Mouse (Mus musculus): ENCODE results near the gene Akp3. TPM values are rescaled to one million over a fixed set of nuclear protein-coding genes. Genes with fewer than 3 reads are reported as not detected.
A peak's percentile ranks its signal among the peaks of the same experiment; 100 is the strongest.

Gene Akp3
- total and polyA plus RNA-seq, 2 experiments = not detected

DNA sequence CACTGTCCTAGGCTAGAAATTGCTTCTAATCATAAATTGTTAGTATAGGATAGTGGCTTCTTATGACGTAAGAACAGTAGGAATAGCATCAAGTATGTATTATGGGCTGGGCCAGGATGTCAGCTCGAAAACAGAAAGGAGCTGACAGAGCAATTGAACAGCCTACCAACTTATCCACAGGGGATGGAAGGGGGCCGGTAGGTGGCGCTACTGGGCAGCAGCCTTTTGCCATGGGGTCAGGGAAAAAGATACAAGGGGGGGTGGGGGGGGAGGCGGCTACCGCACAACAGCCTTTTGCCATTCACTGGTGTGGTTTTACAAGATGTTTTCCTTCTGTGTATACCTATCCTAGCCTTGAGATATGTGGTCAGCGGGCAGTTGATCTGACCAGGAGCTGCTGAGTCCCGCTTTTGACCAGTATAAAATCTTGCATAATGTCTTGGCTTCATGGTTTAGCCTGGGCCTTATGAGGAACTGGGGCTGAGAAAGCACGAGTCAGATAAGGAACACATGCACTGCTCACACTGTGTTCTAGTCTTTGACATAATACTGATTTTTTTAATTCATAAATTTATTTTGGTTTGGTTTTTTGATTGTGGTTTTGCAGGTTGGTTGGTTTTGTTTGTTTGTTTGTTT lies 12.9 kb upstream of the Akp3 start:
- Histone ChIP-seq H3K79me2 (ENCODE audit: control insufficient read depth, insufficient read depth, low read length) (no peaks in the 10 kb centered on the region), H3K27me3 (ENCODE audit: control insufficient read depth, insufficient read depth, low read length) (no peaks in the 10 kb centered on the region), H3K27ac (replicated peaks; ENCODE audit: insufficient read depth, low read depth, low read length) (no peak overlapping the region), H3K9ac (ENCODE audit: low read depth, low read length) (no peak overlapping the region), H3K36me3 (ENCODE audit: control insufficient read depth, insufficient read depth, low read length) (no peaks in the 10 kb centered on the region), H3K4me3 (ENCODE audit: insufficient read depth, low read depth, low read length) (no peak overlapping the region), H3K4me1 (ENCODE audit: control insufficient read depth, insufficient read depth, low read length) (no peaks in the 10 kb centered on the region)
- peak; percentile 1 for DNase-seq (ENCODE audit: extremely low read depth, low read depth, low spot score)
- no peak for TF ChIP-seq POLR2A (IDR thresholded peaks at IDR 0.05; ENCODE audit: extremely low read depth, insufficient read depth, low read length)
- peak; percentile 57 for TF ChIP-seq CTCF (IDR thresholded peaks at IDR 0.05; ENCODE audit: low read depth, low read length)
- WGBS = 53% methylated on average over 9 of the region's 9 CpGs

DNA sequence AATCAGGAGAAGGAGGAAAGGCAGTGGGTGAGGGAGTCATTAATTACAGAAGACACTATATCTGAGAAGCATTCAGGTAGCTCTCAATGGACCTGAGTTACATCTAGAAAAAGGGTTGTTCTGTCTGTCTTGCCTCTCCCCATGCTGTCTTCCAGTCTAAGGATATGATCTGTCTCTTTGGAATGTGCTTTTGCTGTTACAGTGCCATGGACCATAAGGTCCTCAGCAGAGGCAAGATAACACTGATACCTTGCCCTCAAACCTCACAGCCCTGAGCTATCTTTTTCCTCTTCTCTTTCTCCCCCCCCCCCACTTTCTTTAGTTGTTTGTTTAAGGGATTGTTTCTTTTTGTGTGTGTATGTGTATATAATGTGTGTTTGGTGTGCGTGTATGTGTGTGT lies 10.0 kb upstream of the Akp3 start:
- no peak for DNase-seq (ENCODE audit: extremely low read depth, low read depth, low spot score)
- WGBS = 71% methylated on average over 1 of the region's 1 CpGs
- TF ChIP-seq CTCF (IDR thresholded peaks at IDR 0.05; ENCODE audit: low read depth, low read length) = no peak
- no peak for TF ChIP-seq POLR2A (IDR thresholded peaks at IDR 0.05; ENCODE audit: extremely low read depth, insufficient read depth, low read length)
- H3K27ac ChIP-seq (replicated peaks; ENCODE audit: insufficient read depth, low read depth, low read length) = no peak overlapping the region
- no peak overlapping the region for H3K9ac ChIP-seq (ENCODE audit: low read depth, low read length)
- no peaks in the 10 kb centered on the region for H3K4me1 ChIP-seq (ENCODE audit: control insufficient read depth, insufficient read depth, low read length)
- H3K27me3 ChIP-seq (ENCODE audit: control insufficient read depth, insufficient read depth, low read length) = no peaks in the 10 kb centered on the region
- H3K79me2 ChIP-seq (ENCODE audit: control insufficient read depth, insufficient read depth, low read length) = no peaks in the 10 kb centered on the region
- H3K36me3 ChIP-seq (ENCODE audit: control insufficient read depth, insufficient read depth, low read length) = no peaks in the 10 kb centered on the region
- no peak overlapping the region for H3K4me3 ChIP-seq (ENCODE audit: insufficient read depth, low read depth, low read length)

DNA sequence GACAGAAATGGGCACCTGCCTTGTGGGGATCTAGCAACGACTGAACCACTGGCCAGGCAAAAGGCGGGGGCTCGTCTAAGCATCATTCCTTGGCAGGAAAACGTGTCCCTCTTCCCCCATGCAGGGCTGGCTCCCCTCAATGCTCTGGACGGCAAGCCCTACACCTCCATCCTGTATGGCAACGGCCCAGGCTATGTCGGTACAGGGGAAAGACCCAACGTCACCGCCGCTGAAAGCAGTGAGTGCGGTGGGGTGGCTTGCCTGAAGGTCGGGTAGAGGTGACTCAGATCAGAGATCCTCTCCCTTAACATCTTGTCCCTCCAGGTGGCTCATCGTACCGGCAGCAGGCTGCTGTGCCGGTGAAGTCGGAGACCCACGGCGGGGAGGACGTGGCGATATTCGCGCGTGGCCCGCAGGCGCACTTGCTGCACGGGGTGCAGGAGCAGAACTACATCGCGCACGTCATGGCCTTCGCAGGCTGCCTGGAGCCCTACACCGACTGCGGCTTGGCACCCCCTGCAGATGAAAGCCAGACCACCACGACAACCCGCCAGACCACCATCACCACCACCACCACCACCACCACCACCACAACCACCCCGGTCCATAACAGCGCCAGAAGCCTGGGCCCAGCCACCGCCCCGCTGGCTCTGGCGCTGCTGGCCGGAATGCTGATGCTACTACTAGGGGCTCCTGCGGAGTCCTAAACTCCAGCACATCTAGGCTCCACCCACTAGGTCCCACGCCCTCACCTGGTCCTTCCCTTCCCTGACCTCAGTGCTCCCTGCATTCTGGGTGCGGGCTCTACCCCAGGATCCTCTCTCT lies 2.6 kb downstream of the Akp3 start:
- H3K4me1 ChIP-seq (ENCODE audit: control insufficient read depth, insufficient read depth, low read length) = no peaks in the 10 kb centered on the region
- TF ChIP-seq POLR2A (IDR thresholded peaks at IDR 0.05; ENCODE audit: extremely low read depth, insufficient read depth, low read length) (no peak), CTCF (IDR thresholded peaks at IDR 0.05; ENCODE audit: low read depth, low read length) (no peak)
- H3K36me3 ChIP-seq (ENCODE audit: control insufficient read depth, insufficient read depth, low read length) = no peaks in the 10 kb centered on the region
- H3K27me3 ChIP-seq (ENCODE audit: control insufficient read depth, insufficient read depth, low read length) = peaks cover 8% of the 10 kb centered on the region; the same call in 1 of the 2 replicates
- no peak for DNase-seq (ENCODE audit: extremely low read depth, low read depth, low spot score)
- WGBS = 14% methylated on average over 43 of the region's 43 CpGs
- no peak overlapping the region for H3K27ac ChIP-seq (replicated peaks; ENCODE audit: insufficient read depth, low read depth, low read length)
- H3K79me2 ChIP-seq (ENCODE audit: control insufficient read depth, insufficient read depth, low read length) = no peaks in the 10 kb centered on the region
- no peak overlapping the region for H3K4me3 ChIP-seq (ENCODE audit: insufficient read depth, low read depth, low read length)
- no peak overlapping the region for H3K9ac ChIP-seq (ENCODE audit: low read depth, low read length)

DNA sequence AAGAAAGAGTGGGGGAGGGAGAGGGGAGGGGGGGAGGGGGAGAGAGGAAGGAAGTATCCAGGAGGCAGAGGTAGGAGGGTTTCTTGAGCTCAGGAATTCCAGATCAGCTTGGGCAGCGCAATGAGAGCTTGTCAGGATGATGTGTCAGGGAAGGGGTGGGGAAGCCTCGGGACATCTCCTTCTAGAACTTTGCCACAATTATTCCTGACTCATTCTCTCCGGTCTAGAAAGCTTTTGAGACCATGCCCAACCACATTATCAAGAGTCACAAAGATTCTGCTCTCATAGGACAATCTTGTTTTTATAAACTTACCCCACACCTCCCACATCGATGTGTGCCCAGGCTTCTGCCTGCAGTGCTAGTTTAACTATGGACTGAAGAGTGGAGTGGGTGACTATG lies 7.0 kb downstream of the Akp3 start:
- Histone ChIP-seq H3K27ac (replicated peaks; ENCODE audit: insufficient read depth, low read depth, low read length) (no peak overlapping the region), H3K79me2 (ENCODE audit: control insufficient read depth, insufficient read depth, low read length) (no peaks in the 10 kb centered on the region), H3K27me3 (ENCODE audit: control insufficient read depth, insufficient read depth, low read length) (peaks cover 8% of the 10 kb centered on the region; the same call in 1 of the 2 replicates), H3K4me3 (ENCODE audit: insufficient read depth, low read depth, low read length) (no peak overlapping the region), H3K9ac (ENCODE audit: low read depth, low read length) (no peak overlapping the region), H3K4me1 (ENCODE audit: control insufficient read depth, insufficient read depth, low read length) (no peaks in the 10 kb centered on the region), H3K36me3 (ENCODE audit: control insufficient read depth, insufficient read depth, low read length) (no peaks in the 10 kb centered on the region)
- no peak for DNase-seq (ENCODE audit: extremely low read depth, low read depth, low spot score)
- WGBS = 77% methylated on average over 4 of the region's 4 CpGs
- TF ChIP-seq CTCF (IDR thresholded peaks at IDR 0.05; ENCODE audit: low read depth, low read length) (no peak), POLR2A (IDR thresholded peaks at IDR 0.05; ENCODE audit: extremely low read depth, insufficient read depth, low read length) (no peak)

DNA sequence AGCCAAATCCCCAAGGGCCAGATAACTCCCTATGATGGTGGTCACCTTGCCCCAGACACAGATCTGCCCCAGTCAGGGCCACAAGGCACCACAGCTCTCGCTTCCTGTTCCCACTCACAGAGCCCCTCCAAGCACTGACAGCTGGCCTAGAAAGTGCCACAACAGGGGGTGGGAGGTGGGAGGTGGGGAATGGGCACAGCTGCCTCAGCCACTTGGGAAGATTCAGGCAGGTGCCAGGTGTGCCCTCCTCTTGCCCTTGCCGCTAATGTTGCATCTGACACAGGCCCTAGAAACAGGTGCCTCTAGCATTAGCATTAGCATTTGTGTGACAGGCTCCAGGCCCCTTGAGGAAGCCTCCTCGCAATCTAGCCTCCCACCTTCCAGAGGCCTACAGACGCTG lies 16.8 kb downstream of the Akp3 start:
- no peak for TF ChIP-seq POLR2A (IDR thresholded peaks at IDR 0.05; ENCODE audit: extremely low read depth, insufficient read depth, low read length)
- TF ChIP-seq CTCF (IDR thresholded peaks at IDR 0.05; ENCODE audit: low read depth, low read length) = no peak
- Histone ChIP-seq H3K27me3 (ENCODE audit: control insufficient read depth, insufficient read depth, low read length) (no peaks in the 10 kb centered on the region), H3K4me3 (ENCODE audit: insufficient read depth, low read depth, low read length) (no peak overlapping the region), H3K9ac (ENCODE audit: low read depth, low read length) (no peak overlapping the region), H3K27ac (replicated peaks; ENCODE audit: insufficient read depth, low read depth, low read length) (no peak overlapping the region), H3K36me3 (ENCODE audit: control insufficient read depth, insufficient read depth, low read length) (no peaks in the 10 kb centered on the region), H3K79me2 (ENCODE audit: control insufficient read depth, insufficient read depth, low read length) (no peaks in the 10 kb centered on the region), H3K4me1 (ENCODE audit: control insufficient read depth, insufficient read depth, low read length) (no peaks in the 10 kb centered on the region)
- WGBS = 93% methylated on average over 4 of the region's 4 CpGs
- DNase-seq (ENCODE audit: extremely low read depth, low read depth, low spot score) = no peak

DNA sequence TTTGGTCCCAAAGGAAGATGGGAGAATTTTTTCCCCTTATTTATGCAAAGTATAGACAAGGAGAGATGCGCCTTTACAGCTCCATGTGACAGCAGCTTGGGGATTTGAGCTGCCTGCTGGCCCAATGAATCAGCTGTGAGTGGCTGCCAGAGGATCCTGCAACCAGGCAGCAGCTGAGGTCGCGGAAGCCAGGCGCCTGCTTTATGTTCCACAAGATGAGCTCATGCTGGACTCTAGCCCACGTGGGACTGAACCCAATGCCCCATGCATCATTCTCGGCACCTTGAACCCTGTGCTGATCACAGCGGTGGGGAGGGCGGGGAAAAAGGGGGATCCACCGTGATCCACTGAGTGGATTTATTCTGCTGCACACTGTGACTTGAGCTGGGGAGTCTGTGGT lies 17.7 kb downstream of the Akp3 start:
- Histone ChIP-seq H3K27me3 (ENCODE audit: control insufficient read depth, insufficient read depth, low read length) (no peaks in the 10 kb centered on the region), H3K9ac (ENCODE audit: low read depth, low read length) (no peak overlapping the region), H3K4me3 (ENCODE audit: insufficient read depth, low read depth, low read length) (no peak overlapping the region), H3K36me3 (ENCODE audit: control insufficient read depth, insufficient read depth, low read length) (no peaks in the 10 kb centered on the region), H3K4me1 (ENCODE audit: control insufficient read depth, insufficient read depth, low read length) (no peaks in the 10 kb centered on the region), H3K27ac (replicated peaks; ENCODE audit: insufficient read depth, low read depth, low read length) (no peak overlapping the region), H3K79me2 (ENCODE audit: control insufficient read depth, insufficient read depth, low read length) (no peaks in the 10 kb centered on the region)
- 74% methylated on average over 9 of the region's 9 CpGs for WGBS
- DNase-seq (ENCODE audit: extremely low read depth, low read depth, low spot score) = no peak
- TF ChIP-seq POLR2A (IDR thresholded peaks at IDR 0.05; ENCODE audit: extremely low read depth, insufficient read depth, low read length) (no peak), CTCF (IDR thresholded peaks at IDR 0.05; ENCODE audit: low read depth, low read length) (no peak)

Data from liver, adult 2 months (tissue).